Mouse (Mus musculus): ENCODE measurements around the gene Abhd4. TPM values are rescaled to one million over a fixed set of nuclear protein-coding genes. Genes with fewer than 3 reads are reported as not detected.

Abhd4 gene
- 12.4 TPM for polyA plus RNA-seq (2014; fragmentation: Illumina TruSeq; extraction: RNeasy Lipid Tissue Mini Kit (QIAGEN cat#74804); ENCODE audit: low read depth, low replicate concordance)

GRCm38 (mm10) chr14:54253741-54254291, at the start of gene Abhd4, which contains the start of gene Dad1:
Gene Abhd4 (plus strand): TSS chr14:54254188.
Gene Dad1 (minus strand): TSS chr14:54254104.

GRCm38 (mm10) chr14:54284839-54285238, 30.9 kb downstream of the Abhd4 start, which contains the start of gene Olfr49:
Gene Olfr49 (minus strand): TSS chr14:54284939.

Other genes with a start within 250 kb of the Abhd4 start
- gene Dad1, start 84 bp upstream of the Abhd4 start, polyA plus RNA-seq (2014; fragmentation: Illumina TruSeq; extraction: RNeasy Lipid Tissue Mini Kit (QIAGEN cat#74804); ENCODE audit: low read depth, low replicate concordance): 6.7 TPM
- gene Olfr49, start 30.8 kb downstream of the Abhd4 start, polyA plus RNA-seq (2014; fragmentation: Illumina TruSeq; extraction: RNeasy Lipid Tissue Mini Kit (QIAGEN cat#74804); ENCODE audit: low read depth, low replicate concordance): not detected
- 11.4 TPM for gene Oxa1l, start 106.6 kb downstream of the Abhd4 start, polyA plus RNA-seq (2014; fragmentation: Illumina TruSeq; extraction: RNeasy Lipid Tissue Mini Kit (QIAGEN cat#74804); ENCODE audit: low read depth, low replicate concordance)
- gene Slc7a7, start 163.6 kb downstream of the Abhd4 start, polyA plus RNA-seq (2014; fragmentation: Illumina TruSeq; extraction: RNeasy Lipid Tissue Mini Kit (QIAGEN cat#74804); ENCODE audit: low read depth, low replicate concordance): 50.5 TPM
- 47.3 TPM for gene Mrpl52, start 172.7 kb downstream of the Abhd4 start, polyA plus RNA-seq (2014; fragmentation: Illumina TruSeq; extraction: RNeasy Lipid Tissue Mini Kit (QIAGEN cat#74804); ENCODE audit: low read depth, low replicate concordance)
- 6.0 TPM for gene Mmp14, start 177.4 kb downstream of the Abhd4 start, polyA plus RNA-seq (2014; fragmentation: Illumina TruSeq; extraction: RNeasy Lipid Tissue Mini Kit (QIAGEN cat#74804); ENCODE audit: low read depth, low replicate concordance)
- 4.0 TPM for gene Lrp10, start 209.9 kb downstream of the Abhd4 start, polyA plus RNA-seq (2014; fragmentation: Illumina TruSeq; extraction: RNeasy Lipid Tissue Mini Kit (QIAGEN cat#74804); ENCODE audit: low read depth, low replicate concordance)
- gene Rem2, start 221.9 kb downstream of the Abhd4 start, polyA plus RNA-seq (2014; fragmentation: Illumina TruSeq; extraction: RNeasy Lipid Tissue Mini Kit (QIAGEN cat#74804); ENCODE audit: low read depth, low replicate concordance): not detected

Measured in kidney, adult 10 weeks (tissue).